Mouse (Mus musculus): Measurements from ENCODE around the gene Siglece.

The Siglece gene

GRCm38 (mm10) chr7:43625794-43626422 lies 34.1 kb downstream of the Siglece start:
- no peak for DNase-seq

DNA sequence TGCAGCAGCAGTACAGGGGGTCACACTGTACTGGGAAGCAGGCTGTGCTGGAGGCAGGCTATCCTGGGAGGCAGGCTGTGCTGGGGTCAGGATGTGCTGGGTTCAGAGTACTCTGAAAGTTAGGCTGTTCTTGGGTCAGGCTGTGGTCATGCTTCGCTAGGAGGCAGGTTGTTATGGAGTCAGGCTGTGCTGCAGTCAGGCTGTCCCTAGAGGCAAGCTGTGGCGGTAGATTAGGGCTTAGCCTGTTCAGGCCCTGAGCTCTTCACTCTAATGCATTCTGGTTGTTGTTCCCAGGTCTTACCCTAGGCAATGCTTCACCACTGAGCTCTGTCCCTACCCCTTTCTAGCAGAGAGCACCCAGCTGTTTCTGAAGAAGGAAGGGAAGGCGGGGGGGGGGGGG lies 34.9 kb downstream of the Siglece start:
- no peak for DNase-seq

GRCm38 (mm10) chr7:43623819-43624218 lies 36.1 kb downstream of the Siglece start:
- DNase-seq, result no peak

DNA sequence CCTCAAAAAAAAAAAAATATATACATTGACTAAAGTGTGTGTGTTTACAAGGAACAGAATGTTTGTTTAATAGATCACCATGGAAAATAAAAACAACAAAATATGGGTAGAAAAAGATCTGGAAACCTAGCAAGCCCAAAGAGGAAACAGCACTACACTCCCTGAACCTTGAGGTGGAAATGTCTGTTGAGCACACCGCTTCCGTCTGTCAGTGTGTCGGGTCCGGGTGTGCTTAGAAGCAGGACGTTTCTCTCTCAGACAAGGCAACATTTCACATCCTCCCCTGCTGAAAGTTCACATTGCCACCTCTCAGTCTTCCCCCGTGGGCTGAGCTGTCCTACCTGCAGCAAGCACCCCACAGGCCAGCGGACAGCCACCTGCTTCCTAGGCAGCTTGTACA lies 37.0 kb downstream of the Siglece start:
- DNase-seq, result no peak

- DNase-seq, result no peak
Observed at GRCm38 (mm10) chr7:43613816-43614551, 46.0 kb downstream of the Siglece start.

GRCm38 (mm10) chr7:43608316-43608824 lies 51.6 kb downstream of the Siglece start:
- DNase-seq, result no peak

GRCm38 (mm10) chr7:43607743-43608287 lies 52.1 kb downstream of the Siglece start:
- no peak for DNase-seq

DNA sequence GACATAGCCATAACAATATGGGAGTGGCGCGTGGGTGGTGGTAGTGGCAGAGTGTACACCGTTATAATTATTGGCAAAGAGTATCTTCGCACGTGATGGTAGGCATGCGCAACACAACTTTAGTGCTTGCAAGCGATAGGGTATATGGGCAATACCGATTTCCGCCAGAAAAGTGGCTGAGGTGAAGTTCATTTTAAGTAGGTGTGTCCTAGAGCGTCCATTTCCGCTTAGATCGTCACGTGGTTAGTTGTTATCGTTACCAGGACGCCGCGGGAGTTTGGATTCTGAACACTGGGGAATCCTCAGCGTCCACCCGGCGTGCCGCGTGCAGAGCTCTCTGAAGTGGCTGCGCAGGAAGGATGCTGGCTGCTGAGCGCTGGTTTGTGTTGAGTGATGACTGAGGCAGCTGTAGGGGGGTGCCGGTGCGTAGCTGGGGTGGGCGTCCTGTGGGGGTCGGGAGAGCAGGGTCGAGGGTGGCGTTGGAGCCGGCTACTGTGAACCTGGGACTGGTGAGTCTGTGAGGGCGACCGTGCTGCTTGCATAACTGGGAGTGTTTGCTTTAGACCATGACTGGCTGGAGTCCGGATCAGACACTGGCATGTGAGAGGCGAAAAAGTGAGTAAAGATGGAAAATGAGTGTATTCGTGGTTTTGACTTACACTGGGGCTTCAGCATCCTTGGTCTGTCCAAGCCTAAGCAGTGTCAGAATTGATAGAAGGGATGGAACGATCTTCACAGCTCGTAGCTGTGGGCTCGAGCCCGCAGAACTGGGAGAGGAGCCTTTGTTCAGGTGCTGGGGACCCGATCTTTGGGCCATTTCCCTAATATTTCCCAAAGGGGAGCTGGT lies 52.8 kb downstream of the Siglece start, which contains the start of gene Zfp819:
Gene Zfp819 (plus strand): TSS at position 274 of the 847 bp plus-strand sequence.
- DNase-seq, result no peak

DNA sequence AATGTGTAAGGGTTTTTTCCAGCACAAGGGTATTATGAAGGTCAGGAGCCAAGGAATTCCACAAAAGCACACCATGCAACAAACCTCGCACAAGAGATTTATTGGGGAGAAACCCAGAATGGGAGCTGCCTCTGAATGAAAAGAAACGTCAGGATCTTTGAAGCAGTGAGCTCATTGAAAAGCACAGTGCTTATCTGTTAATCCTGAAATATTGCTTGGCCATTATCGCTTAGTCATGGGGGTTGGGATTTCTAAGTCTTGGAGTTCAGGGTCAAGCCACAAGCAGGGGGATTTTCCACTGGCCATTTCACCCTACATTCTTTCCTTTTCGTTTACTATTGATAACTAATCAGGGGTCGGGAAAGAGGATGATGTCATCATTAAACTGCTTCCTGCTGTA lies 58.1 kb downstream of the Siglece start:
- no peak for DNase-seq
